Mouse (Mus musculus): ENCODE data around the gene Rasl12. TPM values are rescaled to one million over a fixed set of nuclear protein-coding genes. Genes with fewer than 3 reads are reported as not detected.

Gene Rasl12
- total and polyA plus RNA-seq, 2 experiments from 2014 or later, result 7.9 to 8.5 TPM

DNA sequence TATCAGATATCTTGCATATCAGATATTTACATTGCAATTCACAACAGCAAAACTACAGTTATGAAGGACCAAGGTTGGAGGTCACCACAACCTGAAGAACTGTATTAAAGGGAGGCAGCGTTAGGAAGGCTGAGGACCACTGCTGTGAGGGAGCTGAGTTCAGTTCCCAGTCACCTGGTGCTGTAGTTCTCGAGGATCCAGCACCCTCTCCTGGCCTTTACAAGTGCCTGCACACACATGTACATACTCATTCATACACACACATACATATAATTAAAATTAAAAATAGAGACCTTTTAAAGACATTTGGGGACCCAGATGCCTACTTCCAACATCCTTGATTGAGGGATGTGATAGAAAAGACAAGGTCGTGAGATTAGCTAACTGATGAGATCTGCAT lies 21.3 kb downstream of the Rasl12 start:
- Histone ChIP-seq H3K4me2 (ENCODE audit: low read depth, low read length) (no peak overlapping the region), H3K9me3 (replicated peaks; ENCODE audit: control insufficient read depth, low read length) (no peaks in the 10 kb centered on the region), H3K36me3 (replicated peaks; ENCODE audit: control insufficient read depth, insufficient read depth, low read length) (no peaks in the 10 kb centered on the region), H3K9ac (replicated peaks; ENCODE audit: low read depth, low read length) (no peak overlapping the region), H3K4me3 (ENCODE audit: low read depth, low read length) (no peak overlapping the region), H3K4me1 (ENCODE audit: control insufficient read depth, insufficient read depth) (no peaks in the 10 kb centered on the region), H3K27me3 (ENCODE audit: control insufficient read depth, insufficient read depth, low read length) (no peaks in the 10 kb centered on the region), H3K27ac (ENCODE audit: low read depth) (no peak overlapping the region)
- no peak for DNase-seq (ENCODE audit: low spot score)
- ATAC-seq (ENCODE audit: insufficient read depth, low read depth), result no peak
- TF ChIP-seq CTCF (IDR thresholded peaks at IDR 0.05; ENCODE audit: low read depth), result no peak
- TF ChIP-seq EP300 (IDR thresholded peaks at IDR 0.05; ENCODE audit: low read depth), result no peak
- WGBS, result 64% methylated on average over 3 of the region's 3 CpGs

DNA sequence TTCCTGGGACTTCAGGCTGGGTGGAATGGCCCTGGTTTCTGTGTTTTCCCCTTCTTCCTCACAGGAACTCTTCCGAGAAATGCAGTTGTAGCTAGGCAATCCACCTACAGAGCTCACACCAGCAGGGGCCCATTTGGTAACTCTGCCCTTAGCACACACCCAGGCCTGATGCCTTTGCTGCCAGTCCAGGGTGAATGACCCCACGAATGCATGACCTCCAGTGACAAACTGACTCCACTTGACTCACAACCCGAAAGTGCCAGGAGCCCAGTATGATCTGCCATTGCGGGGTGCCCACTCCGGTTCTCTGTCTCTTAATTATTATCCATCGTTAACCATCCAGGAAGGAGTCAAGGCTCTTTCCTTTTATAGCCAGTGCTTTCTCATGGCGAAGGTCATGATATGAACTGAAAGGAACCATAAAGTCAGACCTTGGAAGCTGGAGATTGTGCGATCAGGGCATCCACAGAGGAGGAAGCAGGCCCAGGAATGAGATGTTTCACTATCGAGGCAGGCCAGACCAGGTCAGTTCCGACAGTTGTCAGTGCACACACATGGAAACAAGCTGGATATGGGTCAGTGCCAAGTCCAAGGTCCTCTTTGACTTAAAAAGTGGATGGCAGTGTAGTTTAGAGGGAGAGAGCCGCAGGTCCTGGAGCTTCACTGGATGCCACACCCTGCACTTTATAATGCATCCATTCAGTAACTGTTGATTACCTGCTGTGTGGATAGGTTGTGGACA lies 24.6 kb downstream of the Rasl12 start, which contains the start of gene Slc51b:
Gene Slc51b (minus strand): TSS at position 196 of the 742 bp plus-strand sequence.
- H3K27ac ChIP-seq (ENCODE audit: low read depth), result no peak within 1 kb of the TSS
- no peak for TF ChIP-seq EP300 (IDR thresholded peaks at IDR 0.05; ENCODE audit: low read depth)
- TF ChIP-seq CTCF (IDR thresholded peaks at IDR 0.05; ENCODE audit: low read depth), result no peak
- DNase-seq (ENCODE audit: low spot score), result no peak

DNA sequence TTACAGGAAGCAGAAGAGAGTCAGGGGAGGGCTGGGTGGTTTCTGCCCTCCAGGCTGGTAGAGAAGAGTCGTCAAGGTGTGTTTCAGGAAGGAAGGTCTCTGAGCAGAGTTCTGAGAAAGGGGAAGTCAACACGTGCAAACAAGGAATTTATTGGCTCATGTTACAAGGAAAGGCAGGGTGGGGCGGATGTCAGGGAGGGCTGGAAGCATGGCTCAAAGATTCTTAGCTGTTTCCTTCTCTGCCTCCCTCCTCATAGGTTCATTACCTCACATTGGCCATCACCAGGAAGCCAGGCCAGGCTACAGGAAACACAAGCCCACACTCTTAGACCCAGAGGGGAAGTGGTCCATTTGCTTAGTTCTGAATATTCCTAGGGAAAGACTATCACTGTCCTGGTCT lies 26.1 kb downstream of the Rasl12 start:
- no peak for TF ChIP-seq EP300 (IDR thresholded peaks at IDR 0.05; ENCODE audit: low read depth)
- no peak for TF ChIP-seq CTCF (IDR thresholded peaks at IDR 0.05; ENCODE audit: low read depth)
- ATAC-seq (ENCODE audit: insufficient read depth, low read depth), result no peak
- H3K4me3 ChIP-seq (ENCODE audit: low read depth, low read length), result no peak overlapping the region
- no peaks in the 10 kb centered on the region for H3K27me3 ChIP-seq (ENCODE audit: control insufficient read depth, insufficient read depth, low read length)
- H3K36me3 ChIP-seq (replicated peaks; ENCODE audit: control insufficient read depth, insufficient read depth, low read length), result no peaks in the 10 kb centered on the region
- 12% methylated on average over 3 of the region's 3 CpGs for WGBS
- no peak overlapping the region for H3K9ac ChIP-seq (replicated peaks; ENCODE audit: low read depth, low read length)
- H3K9me3 ChIP-seq (replicated peaks; ENCODE audit: control insufficient read depth, low read length), result no peaks in the 10 kb centered on the region
- H3K27ac ChIP-seq (ENCODE audit: low read depth), result no peak overlapping the region
- H3K4me2 ChIP-seq (ENCODE audit: low read depth, low read length), result no peak overlapping the region
- no peak for DNase-seq (ENCODE audit: low spot score)
- H3K4me1 ChIP-seq (ENCODE audit: control insufficient read depth, insufficient read depth), result no peaks in the 10 kb centered on the region

More for the DNA sequence above, 24.6 kb downstream of the Rasl12 start, which contains the start of gene Slc51b:
- 75% methylated on average over 11 of the region's 11 CpGs for WGBS
- Histone ChIP-seq H3K36me3 (replicated peaks; ENCODE audit: control insufficient read depth, insufficient read depth, low read length) (no peaks in the 10 kb centered on the region), H3K9me3 (replicated peaks; ENCODE audit: control insufficient read depth, low read length) (no peaks in the 10 kb centered on the region), H3K27me3 (ENCODE audit: control insufficient read depth, insufficient read depth, low read length) (no peaks in the 10 kb centered on the region), H3K4me1 (ENCODE audit: control insufficient read depth, insufficient read depth) (no peaks in the 10 kb centered on the region), H3K9ac (replicated peaks; ENCODE audit: low read depth, low read length) (no peak within 1 kb of the TSS), H3K4me3 (ENCODE audit: low read depth, low read length) (no peak within 1 kb of the TSS), H3K4me2 (ENCODE audit: low read depth, low read length) (no peak within 1 kb of the TSS)
- no peak for ATAC-seq (ENCODE audit: insufficient read depth, low read depth)

DNA sequence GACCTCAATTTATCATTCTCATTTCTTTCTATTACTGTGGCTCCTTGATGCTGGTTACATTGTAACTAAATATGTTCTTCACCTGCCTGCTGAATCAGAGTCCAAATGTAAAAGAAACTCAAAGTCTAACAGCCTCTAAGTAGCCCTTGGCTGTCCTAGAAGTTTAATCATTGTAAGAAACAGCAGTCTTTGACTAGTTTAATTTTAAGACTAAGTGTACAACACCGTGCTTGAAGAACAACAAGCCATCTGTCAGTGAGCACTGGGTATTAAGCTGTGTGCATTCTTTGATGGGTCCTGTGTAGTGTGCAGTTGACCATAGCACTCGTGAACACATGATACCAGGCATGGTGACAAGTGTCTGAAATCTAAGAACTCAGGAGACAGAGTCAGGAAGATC lies 29.2 kb downstream of the Rasl12 start:
- no peaks in the 10 kb centered on the region for H3K27me3 ChIP-seq (ENCODE audit: control insufficient read depth, insufficient read depth, low read length)
- 69% methylated on average over 2 of the region's 2 CpGs for WGBS
- no peak overlapping the region for H3K4me3 ChIP-seq (ENCODE audit: low read depth, low read length)
- no peaks in the 10 kb centered on the region for H3K9me3 ChIP-seq (replicated peaks; ENCODE audit: control insufficient read depth, low read length)
- TF ChIP-seq EP300 (IDR thresholded peaks at IDR 0.05; ENCODE audit: low read depth) (no peak), CTCF (IDR thresholded peaks at IDR 0.05; ENCODE audit: low read depth) (no peak)
- no peaks in the 10 kb centered on the region for H3K4me1 ChIP-seq (ENCODE audit: control insufficient read depth, insufficient read depth)
- H3K27ac ChIP-seq (ENCODE audit: low read depth), result no peak overlapping the region
- ATAC-seq (ENCODE audit: insufficient read depth, low read depth) (no peak), DNase-seq (ENCODE audit: low spot score) (no peak)
- no peaks in the 10 kb centered on the region for H3K36me3 ChIP-seq (replicated peaks; ENCODE audit: control insufficient read depth, insufficient read depth, low read length)
- no peak overlapping the region for H3K4me2 ChIP-seq (ENCODE audit: low read depth, low read length)
- no peak overlapping the region for H3K9ac ChIP-seq (replicated peaks; ENCODE audit: low read depth, low read length)

DNA sequence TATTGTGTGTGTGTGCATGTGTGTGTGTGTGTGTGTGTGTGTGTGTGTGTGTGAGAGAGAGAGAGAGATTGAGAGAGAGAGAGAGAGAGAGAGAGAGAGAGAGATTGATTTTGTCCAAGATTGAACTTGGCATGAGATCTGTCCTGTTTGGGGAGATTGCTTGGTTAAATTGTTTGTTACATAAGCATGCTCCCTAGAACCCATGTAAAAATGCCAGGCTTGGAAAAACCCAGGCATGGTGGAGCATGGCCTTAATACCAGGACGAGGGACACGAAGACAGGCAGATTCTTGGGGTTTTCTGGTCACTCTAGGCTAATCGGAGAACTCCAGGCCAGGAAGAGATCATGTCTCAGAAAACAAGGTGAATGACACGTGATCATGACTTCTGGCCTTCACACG lies 29.7 kb downstream of the Rasl12 start:
- Histone ChIP-seq H3K9me3 (replicated peaks; ENCODE audit: control insufficient read depth, low read length) (no peaks in the 10 kb centered on the region), H3K4me1 (ENCODE audit: control insufficient read depth, insufficient read depth) (no peaks in the 10 kb centered on the region), H3K27me3 (ENCODE audit: control insufficient read depth, insufficient read depth, low read length) (no peaks in the 10 kb centered on the region), H3K36me3 (replicated peaks; ENCODE audit: control insufficient read depth, insufficient read depth, low read length) (no peaks in the 10 kb centered on the region), H3K9ac (replicated peaks; ENCODE audit: low read depth, low read length) (no peak overlapping the region), H3K4me2 (ENCODE audit: low read depth, low read length) (no peak overlapping the region), H3K27ac (ENCODE audit: low read depth) (no peak overlapping the region), H3K4me3 (ENCODE audit: low read depth, low read length) (no peak overlapping the region)
- ATAC-seq (ENCODE audit: insufficient read depth, low read depth) (no peak), DNase-seq (ENCODE audit: low spot score) (no peak)
- no peak for TF ChIP-seq CTCF (IDR thresholded peaks at IDR 0.05; ENCODE audit: low read depth)
- no peak for TF ChIP-seq EP300 (IDR thresholded peaks at IDR 0.05; ENCODE audit: low read depth)
- 82% methylated on average over 5 of the region's 5 CpGs for WGBS

DNA sequence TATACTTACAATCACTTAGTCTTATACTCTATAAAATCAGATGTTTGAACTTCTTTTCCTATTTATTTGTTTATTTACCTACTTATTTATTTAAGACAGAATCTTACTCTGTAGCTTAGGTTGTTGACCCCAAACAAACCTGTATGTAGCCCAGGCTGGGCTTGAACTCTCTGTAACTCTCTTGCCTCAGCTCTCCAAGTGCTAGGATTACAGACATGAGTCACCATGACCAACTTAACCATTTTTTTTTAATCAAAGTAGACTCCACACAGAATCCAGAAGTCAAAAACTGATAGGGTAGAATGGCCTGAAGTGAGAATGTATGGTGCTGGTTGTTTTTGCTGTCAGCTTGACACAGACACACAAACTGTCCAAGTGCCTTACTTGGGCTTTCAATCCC lies 32.1 kb downstream of the Rasl12 start:
- no peaks in the 10 kb centered on the region for H3K36me3 ChIP-seq (replicated peaks; ENCODE audit: control insufficient read depth, insufficient read depth, low read length)

More for the DNA sequence above, 32.1 kb downstream of the Rasl12 start:
- Histone ChIP-seq H3K9ac (replicated peaks; ENCODE audit: low read depth, low read length) (no peak overlapping the region), H3K9me3 (replicated peaks; ENCODE audit: control insufficient read depth, low read length) (no peaks in the 10 kb centered on the region), H3K4me3 (ENCODE audit: low read depth, low read length) (no peak overlapping the region), H3K4me2 (ENCODE audit: low read depth, low read length) (no peak overlapping the region), H3K4me1 (ENCODE audit: control insufficient read depth, insufficient read depth) (no peaks in the 10 kb centered on the region), H3K27ac (ENCODE audit: low read depth) (no peak overlapping the region), H3K27me3 (ENCODE audit: control insufficient read depth, insufficient read depth, low read length) (no peaks in the 10 kb centered on the region)
- DNase-seq (ENCODE audit: low spot score), result no peak
- no peak for TF ChIP-seq CTCF (IDR thresholded peaks at IDR 0.05; ENCODE audit: low read depth)
- no peak for TF ChIP-seq EP300 (IDR thresholded peaks at IDR 0.05; ENCODE audit: low read depth)
- ATAC-seq (ENCODE audit: insufficient read depth, low read depth), result no peak
